Mouse (Mus musculus): ENCODE measurements at regions not wholly inside any gene's neighbourhood (a gene's known extent, or its start where the extent isn't known, plus 50 kb on each side); places are given as distances from the start of the nearest gene placed in this dataset.

- DNase-seq, result no peak
These were observed 87.6 kb upstream of the Cpeb4 start for GRCm38 (mm10) chr11:31784332-31784901.

- no peak for DNase-seq
These were observed 86.9 kb upstream of the Cpeb4 start for GRCm38 (mm10) chr11:31785160-31785559.

GRCm38 (mm10) chr11:31787376-31787775, 84.6 kb upstream of the Cpeb4 start:
- DNase-seq, result no peak

GRCm38 (mm10) chr11:31787917-31788703, 83.9 kb upstream of the Cpeb4 start:
- DNase-seq, result no peak

- no peak for DNase-seq
These were observed 82.0 kb upstream of the Cpeb4 start for GRCm38 (mm10) chr11:31789967-31790366.

GRCm38 (mm10) chr11:31791264-31791663, 80.7 kb upstream of the Cpeb4 start:
- no peak for DNase-seq

GRCm38 (mm10) chr11:31795084-31795483, 76.9 kb upstream of the Cpeb4 start:
- DNase-seq, result no peak

GRCm38 (mm10) chr11:31796245-31796644, 75.8 kb upstream of the Cpeb4 start:
- DNase-seq, result no peak

GRCm38 (mm10) chr11:31801575-31801974, 70.4 kb upstream of the Cpeb4 start:
- DNase-seq, result peak; percentile 84

- peak; percentile 67 for DNase-seq
These were observed 68.6 kb upstream of the Cpeb4 start for GRCm38 (mm10) chr11:31803319-31803891.

- DNase-seq, result no peak
These were observed 67.5 kb upstream of the Cpeb4 start for GRCm38 (mm10) chr11:31804518-31804917.

- DNase-seq, result peak; percentile 95
These were observed 64.4 kb upstream of the Cpeb4 start for GRCm38 (mm10) chr11:31807461-31808215.

GRCm38 (mm10) chr11:31808216-31808838, 63.7 kb upstream of the Cpeb4 start:
- no peak for DNase-seq

- no peak for DNase-seq
These were observed 61.8 kb upstream of the Cpeb4 start for GRCm38 (mm10) chr11:31810011-31810786.

GRCm38 (mm10) chr11:31812215-31812614, 59.8 kb upstream of the Cpeb4 start:
- no peak for DNase-seq

GRCm38 (mm10) chr11:31814616-31815015, 57.4 kb upstream of the Cpeb4 start:
- no peak for DNase-seq

GRCm38 (mm10) chr11:31815855-31816488, 56.0 kb upstream of the Cpeb4 start:
- no peak for DNase-seq

- peak; percentile 57 for DNase-seq
These were observed 54.0 kb upstream of the Cpeb4 start for GRCm38 (mm10) chr11:31818032-31818431.

- no peak for DNase-seq
These were observed 52.0 kb upstream of the Cpeb4 start for GRCm38 (mm10) chr11:31819964-31820363.

- DNase-seq, result peak; percentile 85
These were observed 50.3 kb upstream of the Cpeb4 start for GRCm38 (mm10) chr11:31821479-31822411.
